Mouse (Mus musculus): ENCODE measurements around the gene Wrap73.
A peak's percentile ranks its signal among the peaks of the same experiment; 100 is the strongest.

The Wrap73 gene

DNA sequence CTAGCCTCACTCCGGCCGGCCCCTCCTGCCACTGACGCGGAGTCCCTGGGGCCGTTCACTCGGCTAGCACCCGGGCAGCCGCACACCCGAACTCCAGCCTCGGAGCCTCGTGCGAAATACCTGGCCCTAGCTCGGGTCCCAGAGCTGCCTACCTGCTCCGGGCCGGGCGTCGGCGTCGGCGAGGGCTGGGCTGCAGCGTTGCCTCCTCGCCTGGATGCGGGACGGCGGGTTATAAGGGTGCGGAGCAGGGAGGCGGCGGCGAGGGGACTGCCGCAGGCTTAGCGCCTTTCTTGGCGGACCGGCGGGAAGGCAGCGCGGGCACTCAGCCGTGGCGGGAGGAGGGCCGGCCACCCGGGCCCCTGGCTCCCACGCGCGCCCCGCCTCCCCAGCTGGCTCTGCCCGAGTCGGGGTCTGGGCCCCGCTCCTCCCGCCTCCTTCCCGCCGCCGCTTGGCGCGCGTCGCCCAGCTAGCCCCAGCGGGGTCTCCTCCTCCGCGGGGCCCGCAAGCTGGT, 2.4 kb upstream of the Wrap73 start:
- DNase-seq (ENCODE audit: low read depth): peak; percentile 52

DNA sequence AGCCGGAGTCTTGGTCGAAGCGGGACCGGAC, 2.2 kb upstream of the Wrap73 start, which contains the start of gene Trp73:
Gene Trp73 (minus strand): TSS at position 27 of the 31 bp plus-strand sequence.
- no peak for DNase-seq (ENCODE audit: low read depth)

DNA sequence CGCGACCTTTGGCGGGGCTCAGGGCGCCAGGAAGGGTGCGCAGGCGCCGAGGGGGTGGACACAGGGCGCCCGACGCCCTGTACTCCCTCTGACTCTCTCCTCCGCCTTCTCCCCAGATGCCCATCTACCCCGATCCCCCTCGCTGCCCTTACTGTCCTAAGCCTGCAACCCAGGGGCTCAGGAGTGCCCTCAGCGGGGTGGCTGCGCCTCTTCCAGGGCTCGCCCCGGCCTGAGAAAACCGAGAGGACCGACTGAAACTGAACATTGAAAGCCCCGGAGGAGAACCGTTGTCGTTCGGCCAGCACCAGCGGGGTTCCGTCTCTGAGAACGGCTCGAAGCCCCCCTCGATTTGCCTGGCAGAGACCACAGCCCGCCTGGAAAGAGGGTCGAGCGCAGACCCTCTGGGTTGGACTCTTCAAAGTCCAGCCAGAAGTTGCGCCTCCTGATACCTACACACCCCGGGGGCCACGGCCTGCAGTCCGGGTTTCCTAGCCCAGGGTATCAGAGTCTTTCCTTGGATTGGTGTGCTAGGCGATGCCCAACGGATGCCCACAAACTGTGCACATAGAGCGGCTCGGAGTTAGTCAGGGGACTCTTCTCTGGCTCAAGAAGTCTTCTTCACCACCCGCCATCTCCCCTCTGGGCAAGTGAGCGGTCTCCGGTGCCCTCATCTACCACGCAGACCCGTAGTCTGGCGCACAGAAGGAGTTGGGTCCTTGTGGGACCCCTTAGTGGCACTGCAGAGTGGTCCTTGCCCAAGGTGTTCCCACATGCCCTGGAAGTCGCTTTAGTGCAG, 1.8 kb upstream of the Wrap73 start:
- DNase-seq (ENCODE audit: low read depth): peak; percentile 56

DNA sequence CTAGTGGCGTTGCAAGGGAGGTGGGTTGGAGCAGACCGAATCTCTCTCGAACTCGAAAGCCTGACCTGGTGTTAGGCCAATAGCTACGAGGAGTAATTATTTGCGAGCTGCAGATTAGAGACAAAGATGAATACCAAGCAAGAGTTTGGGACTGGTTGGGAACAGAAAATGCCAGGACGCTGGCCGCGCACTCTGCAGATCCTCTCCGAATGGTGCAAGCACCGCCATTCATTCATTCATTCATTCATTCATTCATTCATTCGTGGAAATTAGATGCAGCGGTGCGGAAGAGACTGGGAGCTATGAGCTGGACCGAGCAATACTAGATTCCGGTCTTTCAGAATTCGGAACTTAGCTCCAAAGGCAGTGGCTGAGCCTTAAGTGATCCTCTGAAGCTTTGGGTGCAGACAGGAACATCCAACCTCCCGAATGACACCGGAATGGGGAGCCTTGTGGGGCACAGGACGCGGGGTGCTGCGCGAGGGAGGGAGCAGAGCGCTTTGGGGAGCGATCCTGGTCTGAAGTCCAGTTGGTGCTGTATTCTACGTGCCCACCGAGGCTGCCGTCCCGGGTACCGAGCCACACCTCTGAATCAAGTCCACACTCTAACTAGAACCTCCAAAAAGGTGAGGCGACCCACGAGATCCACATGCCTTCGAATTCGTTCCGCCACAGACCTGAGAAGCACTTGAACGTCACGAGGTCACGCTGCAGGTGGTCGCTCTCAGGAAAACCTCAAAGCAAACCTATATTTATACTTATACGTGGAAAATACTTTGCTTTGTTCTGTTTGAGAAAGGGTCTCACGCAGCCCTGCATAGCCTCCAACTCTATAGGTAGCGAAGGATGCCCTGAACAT, 934 bp upstream of the Wrap73 start:
- no peak for DNase-seq (ENCODE audit: low read depth)

DNA sequence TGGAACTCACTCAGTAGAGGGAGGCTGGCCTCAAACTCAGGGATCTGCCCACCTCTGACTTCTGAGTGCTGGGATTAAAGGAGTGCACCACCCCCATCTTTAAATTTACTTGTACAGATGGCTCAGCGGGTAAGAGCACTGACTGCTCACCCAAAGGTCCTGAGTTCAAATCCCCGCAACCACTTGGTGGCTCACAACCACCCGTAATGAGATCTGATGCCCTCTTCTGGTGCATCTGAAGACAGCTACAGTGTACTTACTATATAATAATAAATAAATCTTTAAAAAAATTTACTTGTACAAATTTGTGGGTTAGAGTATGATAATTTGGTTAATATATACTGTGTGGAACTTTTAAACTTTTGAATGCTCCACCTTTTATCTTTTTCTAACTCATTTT, 2.5 kb downstream of the Wrap73 start:
- no peak for DNase-seq (ENCODE audit: low read depth)

DNA sequence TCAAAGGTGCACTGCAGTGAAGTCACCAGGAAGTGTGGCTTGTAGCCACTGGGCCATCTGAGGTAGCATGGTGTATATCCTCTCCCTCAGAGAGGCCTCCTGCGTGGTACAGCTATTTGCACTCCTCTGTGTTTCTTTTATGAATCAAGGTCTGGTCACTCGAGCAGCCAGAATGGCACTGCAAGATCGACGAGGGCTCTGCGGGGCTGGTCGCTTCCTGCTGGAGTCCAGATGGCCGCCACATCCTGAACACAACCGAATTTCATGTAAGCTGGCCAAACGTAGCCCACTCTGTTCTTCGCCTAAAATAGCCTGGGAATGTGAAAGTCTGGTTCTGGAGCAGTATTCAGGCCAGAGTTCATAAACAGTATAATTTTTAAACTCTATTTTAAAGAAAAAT, 4.2 kb downstream of the Wrap73 start:
- no peak for DNase-seq (ENCODE audit: low read depth)

DNA sequence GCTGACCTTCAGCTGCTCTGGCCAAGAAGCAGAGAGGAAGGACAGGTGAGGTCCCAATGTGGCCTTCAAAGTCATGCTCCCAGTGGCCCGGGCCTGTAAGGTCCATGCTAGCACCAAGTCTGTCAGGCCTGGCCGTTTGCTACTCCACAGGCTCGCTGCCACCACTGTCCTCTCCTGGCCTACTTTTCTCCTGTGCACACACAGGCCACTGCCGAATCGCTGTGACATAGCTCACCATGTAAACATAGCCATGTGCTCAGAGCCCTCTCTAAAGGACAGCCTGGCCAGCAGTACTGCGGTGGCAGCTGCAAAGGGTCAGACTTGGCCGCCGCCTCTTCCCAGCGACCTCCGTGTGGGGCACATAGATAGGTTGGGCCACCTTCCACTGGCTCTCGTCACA, 11.9 kb downstream of the Wrap73 start:
- no peak for DNase-seq (ENCODE audit: low read depth)

DNA sequence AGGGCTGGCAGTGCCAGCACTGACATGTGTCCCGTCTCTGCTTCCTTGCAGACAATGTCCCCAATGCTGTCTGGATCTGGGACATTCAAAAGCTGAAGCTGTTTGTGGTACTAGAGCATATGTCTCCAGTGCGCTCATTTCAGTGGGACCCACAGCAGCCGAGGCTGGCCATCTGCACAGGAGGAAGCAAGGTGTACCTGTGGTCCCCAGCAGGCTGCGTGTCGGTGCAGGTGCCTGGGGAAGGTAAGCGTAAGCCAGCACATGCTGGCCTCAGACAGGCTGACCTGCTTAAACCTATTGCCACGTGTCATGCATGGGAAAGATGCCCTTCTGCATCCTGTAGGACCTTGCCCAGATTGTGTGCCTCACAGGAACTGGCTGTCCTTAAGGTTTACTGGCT, 13.9 kb downstream of the Wrap73 start:
- no peak for DNase-seq (ENCODE audit: low read depth)

DNA sequence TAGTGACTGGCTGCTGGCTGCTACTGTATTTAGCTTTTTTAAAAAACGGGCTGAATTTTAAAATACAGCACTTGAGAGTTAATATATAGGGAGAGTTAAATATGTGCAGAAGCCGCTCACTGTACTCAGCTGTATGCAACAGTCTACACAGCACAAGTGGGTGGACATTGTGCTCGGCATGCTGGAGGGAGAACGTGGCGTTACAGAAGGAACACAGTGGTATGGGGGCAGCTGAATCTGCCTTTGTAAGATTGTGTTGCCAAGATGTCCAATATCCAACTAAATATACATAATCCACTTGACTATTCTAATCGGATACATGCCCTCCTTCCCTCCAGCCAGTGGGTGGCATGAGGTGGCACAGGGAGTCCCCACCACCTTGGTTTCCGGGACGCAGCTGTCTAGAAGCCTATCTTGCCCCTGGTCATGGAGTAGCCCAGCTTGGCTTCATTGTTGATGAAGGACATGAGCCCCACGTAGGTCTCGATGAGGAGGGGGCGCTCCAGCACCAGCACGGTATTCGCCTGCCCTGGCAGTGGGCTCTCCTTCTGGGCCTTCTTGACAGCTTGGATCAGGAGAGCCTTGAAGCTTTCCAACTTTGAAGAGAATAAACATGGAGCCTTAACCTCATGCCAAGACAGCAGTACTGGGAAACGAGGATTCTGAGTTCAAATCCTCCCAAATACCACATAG, 15.9 kb downstream of the Wrap73 start:
- DNase-seq (ENCODE audit: low read depth): no peak

DNA sequence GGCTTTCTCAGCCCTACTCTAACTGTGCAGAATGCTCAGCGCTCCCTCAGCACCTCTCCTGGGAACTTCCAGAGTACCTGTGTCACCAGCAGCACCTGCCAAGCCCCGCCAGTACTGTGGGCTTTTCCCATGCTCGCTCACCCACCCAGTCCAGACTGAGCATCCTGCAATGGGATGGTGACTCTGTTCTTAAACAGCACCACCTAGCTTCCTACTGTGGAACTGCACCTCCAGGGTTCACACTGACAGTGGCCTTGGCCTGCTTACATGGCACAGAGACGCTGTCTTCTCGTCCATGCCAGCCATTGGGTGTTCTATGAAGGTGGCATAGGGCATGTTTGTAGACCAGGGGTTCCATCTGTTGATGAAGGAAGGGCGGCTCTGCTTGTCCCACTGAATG, 16.8 kb downstream of the Wrap73 start:
- DNase-seq (ENCODE audit: low read depth): peak; percentile 96

DNA sequence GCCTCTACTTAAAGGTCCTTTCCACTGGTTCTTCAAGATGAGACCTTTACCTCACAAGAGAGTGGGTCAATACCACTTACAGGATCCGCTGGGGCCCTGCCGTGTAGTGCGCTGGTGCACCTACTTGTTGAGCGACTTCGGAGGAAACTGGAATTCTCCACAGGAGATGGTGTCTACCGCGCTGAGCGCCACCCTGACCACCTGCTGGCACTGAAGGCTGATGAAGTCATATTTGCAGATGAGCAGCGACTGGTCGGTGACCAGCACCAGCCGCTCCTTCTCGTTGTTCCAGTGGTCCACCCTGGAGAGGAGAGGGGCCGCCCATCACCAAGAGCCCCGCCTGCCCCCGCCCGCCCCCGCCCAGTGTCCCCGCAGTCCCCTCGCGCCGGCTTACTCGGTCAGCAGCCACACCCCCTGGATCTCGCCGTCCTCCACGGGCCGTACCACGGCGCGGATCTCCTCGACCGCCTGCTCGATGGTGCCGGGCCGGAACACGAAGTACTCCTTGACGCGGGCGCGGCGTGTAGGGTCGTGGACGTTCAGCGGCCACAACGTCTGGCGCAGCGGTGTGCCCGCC, 17.9 kb downstream of the Wrap73 start:
- DNase-seq (ENCODE audit: low read depth): peak; percentile 62

DNA sequence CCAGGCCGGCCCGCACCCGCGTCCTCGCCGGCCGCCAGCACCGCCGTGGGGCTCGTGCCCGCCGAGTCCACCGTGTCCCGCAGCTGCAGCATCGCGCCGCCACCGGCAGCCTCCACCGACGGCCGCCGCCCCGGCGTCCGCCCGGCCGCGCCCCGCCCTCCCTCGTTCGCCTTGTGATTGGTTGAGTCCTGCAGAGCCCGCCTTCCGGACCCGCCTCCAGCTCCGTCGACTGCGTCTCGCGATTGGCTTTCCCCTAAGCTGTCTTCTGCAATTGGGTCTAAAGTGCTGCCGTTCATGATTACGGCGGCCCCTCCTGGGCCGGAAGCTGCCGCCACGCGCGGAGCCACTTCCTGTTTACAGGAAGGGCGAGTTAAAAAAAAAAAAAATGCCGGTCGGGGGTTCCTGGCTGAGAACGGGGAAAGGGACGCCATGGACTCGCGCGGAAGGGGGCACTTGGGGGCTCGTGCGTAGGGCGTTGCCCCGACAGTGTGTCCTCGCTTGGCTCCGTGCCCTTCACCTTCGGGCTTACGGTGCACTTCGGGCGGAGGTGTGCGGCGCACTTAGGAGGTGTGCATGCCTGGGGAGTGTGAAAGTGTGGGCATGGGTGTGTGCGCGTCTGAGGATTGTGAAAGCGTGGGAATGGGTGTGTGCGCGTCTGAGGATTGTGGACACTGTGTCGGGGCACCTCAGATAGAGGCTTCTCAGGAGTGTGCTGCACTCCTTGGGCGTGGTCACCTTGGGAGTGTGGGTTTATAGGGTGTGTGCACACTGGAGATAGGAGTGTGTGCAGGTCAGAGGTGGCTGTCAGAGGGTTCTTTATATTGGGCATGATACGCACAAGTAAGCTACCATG, 18.6 kb downstream of the Wrap73 start, which contains the start of gene Tprgl:
Gene Tprgl (minus strand): TSS at position 129 of the 853 bp plus-strand sequence.
- DNase-seq (ENCODE audit: low read depth): peak; percentile 97

DNA sequence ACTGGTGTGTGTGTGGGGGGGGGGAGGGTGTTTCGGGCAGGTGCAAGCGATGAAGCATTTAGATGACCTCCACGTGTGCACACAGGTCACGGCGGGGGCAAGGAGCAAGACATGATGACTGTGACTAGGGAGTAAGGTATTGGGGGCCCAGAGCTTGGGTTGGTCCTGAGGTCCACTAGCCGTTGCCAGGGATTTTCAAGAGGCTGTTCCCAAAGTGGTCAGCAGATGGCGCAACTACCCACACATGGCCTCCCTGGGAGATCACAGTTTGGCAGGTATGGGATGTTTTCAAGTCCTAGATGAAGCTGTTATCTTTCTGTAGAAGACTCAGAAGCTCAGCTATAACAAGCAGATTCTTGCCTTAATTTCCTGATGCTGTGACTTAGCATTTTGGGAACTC, 21.1 kb downstream of the Wrap73 start:
- peak; percentile 86 for DNase-seq (ENCODE audit: low read depth)

DNA sequence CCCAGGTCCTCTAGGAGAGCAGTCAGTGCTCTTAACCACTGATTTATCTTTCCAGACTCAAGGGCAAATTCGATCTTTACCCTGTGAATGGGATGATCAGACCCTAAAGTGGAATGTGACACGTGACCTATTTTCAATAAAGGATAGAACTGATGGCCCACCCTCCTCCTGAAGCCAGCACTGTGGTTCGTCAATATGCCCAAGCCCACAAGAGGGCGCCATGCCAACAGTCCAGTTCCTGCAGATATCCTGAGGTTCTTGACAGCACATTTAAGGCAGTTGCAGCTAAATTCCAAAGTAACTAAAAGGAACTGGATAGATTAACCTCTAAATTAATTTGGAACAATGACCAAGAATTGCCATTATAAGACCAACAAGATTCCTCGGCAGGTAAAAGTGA, 24.9 kb downstream of the Wrap73 start:
- DNase-seq (ENCODE audit: low read depth): peak; percentile 65

DNA sequence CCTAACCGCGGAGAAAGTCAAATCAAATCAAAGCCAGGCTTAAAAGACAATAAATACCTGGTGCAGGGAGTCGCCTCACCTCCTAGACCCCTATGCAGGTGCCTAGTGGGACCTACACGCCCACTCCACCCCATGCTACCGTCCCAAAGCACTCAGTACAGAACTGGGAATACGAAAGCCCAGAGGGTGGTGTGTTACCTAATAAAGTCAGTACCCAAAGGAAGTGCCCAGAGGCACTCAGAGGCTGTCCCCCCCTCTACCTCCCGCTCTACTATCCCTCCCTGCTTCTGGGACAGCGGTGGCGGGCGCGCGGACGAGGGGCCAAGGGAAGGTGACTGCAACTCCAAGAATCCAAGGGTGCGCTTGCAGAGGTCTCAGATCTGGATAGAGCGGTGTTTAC, 27.8 kb downstream of the Wrap73 start:
- no peak for DNase-seq (ENCODE audit: low read depth)

DNA sequence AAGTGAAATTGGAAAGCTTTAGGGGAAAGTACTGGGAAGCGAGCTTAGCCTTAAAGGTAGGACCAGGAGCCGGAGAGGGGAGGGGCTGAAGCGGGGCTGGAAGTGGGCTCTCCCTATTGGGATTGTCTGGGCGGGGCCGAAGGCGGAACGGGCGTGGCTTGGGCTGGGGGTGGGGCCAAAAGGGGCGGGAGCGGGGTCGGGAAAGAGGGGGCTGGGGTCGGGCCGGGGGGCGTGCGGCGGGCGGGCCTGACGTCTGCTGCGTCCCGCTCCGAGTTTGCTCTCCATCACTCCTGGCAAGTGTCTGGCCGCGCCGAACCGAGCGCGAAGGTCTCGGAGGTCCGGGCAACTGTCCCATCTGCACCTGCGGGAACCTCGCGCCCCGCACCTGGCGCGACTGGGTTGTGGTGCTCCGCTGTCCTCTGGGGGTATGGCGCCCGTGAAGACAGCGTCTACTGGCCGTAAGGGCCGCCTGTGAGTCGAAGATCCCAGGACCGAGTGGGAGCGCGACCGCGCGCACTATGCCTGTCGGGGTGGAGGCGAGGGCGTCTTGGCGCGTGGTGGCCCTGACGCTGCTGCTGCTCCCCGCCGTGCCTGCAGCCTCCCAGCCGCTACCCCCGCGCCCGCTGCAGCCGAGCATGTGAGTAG, 28.5 kb downstream of the Wrap73 start, which contains the start of gene Megf6:
Gene Megf6 (plus strand): TSS at position 225 of the 645 bp plus-strand sequence.
- no peak for DNase-seq (ENCODE audit: low read depth)

DNA sequence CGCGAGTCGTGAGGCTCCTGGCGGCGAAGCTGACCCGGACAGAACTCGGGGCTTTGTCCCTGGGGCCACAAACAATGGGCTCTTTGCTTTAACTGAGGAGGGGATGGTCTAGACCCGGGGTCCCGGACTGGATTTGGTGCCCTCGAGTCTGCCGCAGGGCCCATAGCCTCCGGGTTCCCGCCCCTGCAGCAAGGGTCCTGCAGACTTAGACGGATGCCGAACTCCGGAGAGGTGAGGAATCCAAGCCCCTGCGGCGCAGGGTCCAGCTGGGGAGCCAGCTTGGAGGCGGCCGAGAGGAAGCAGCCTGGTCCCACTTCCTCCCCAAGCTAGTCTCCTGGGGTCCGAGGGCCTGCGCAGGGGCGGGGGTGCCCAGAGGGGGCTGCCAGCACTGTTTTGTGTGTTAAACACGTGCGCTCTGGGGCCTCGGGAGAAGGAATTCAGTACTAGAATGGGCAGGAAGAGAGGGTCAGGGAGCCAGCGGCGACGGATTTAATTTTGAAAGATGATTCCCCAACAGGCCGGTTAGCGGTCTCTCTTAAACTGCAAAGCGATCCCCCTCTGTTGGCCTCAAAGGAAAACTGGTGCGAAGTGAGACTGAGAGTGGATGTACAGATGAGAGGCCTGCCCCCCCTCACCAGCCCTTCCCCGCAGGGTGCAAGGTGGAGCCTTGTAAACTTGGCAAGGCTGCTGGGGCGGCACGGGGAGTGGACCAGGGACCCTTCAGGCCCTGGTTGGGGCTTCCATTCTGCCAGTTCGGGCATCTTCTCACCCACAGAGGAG, 29.2 kb downstream of the Wrap73 start:
- DNase-seq (ENCODE audit: low read depth): no peak

DNA sequence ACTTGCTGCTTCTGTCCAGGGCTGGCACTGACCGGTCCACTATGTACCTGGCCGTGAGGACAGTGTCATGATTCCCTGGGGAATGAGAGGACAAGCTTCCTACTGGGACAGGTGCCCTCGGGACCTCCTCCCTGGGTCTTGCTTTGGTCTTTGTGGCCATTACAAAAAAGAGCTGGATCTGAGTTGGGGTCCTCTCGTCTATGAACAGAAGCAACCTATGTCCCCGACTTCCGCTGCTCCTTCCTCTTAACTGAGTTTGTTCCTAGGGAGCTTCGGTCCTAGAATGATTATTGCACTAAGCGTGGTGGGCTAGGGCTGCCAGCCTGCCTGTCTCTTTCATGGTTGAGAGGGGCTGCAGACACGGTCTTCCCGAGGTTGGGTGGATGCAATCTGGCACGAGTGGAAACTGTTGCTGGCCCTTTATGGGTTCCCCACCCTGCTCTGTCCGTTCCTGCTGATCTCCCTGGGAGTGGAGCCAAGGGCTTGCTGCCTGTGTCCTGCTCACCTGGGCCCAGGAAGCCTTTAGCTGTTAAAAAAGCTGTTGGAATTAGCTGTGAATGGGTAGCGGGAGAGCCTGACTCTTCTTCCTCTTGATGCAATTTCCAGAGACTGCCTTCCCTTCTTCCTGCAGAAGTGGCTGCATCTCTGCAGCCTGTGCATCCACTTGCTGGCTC, 29.9 kb downstream of the Wrap73 start:
- no peak for DNase-seq (ENCODE audit: low read depth)

DNA sequence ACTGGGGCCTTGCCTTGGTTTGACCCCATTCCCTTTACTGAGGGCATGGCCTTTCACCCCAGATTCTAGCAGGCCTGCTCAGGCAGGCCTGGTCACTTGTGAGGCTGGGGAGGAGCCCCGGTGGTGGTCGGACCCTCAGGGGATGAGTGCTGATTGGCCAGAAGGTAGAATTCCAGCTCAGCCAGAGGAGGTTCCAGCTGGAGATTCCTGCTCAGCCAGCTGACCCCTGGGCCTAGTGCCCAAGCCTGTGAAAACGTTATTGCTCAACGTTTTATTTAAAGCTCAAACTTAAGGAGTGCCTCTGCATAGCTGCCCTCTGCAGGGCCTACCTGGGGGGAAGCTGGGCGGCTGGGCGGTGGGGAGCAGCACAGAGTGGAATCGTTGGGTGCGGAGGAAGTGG, 35.1 kb downstream of the Wrap73 start:
- DNase-seq (ENCODE audit: low read depth): no peak

DNA sequence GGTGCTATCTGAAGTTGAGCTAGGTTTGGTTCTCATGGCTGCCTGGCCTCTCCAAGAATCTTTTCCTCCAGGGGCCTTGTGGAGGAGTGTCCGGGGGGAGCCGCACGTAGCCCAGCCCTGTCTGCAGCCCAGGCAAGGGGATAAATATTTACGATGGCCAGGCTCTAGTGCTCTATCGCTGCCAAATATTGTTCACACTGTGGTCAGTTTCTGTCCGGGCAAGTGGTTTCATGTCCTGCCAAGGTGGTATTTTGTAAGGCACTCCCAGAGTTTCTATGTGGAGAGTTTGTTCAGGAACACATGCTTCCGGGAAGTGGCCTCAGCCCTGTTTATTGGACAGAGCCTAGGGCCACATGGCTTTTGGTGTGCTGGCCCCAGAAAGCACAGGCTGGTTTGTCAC, 38.8 kb downstream of the Wrap73 start:
- no peak for DNase-seq (ENCODE audit: low read depth)
